Mouse (Mus musculus) CH12.LX (cell line): ENCODE measurements at regions not wholly inside any gene's neighbourhood (a gene's known extent, or its start where the extent isn't known, plus 50 kb on each side); places are given as distances from the start of the nearest gene placed in this dataset.

Experiments
- DNase-seq: peaks from one replicate; pipeline ENCODE4 v3.0.0-alpha.2; 2013; ENCODE audit errors: extremely low read depth
- H3K27ac ChIP-seq: 2 replicates; pipeline ENCODE4 v1.5.1; 2012; ENCODE audit warnings: low read depth, mild to moderate bottlenecking, control low read depth, moderate library complexity; ENCODE audit not compliant: insufficient read depth
- H3K27me3 ChIP-seq: replicated peaks from 2 replicates; pipeline ENCODE3; 2012; ENCODE audit warnings: inconsistent platforms
- H3K36me3 ChIP-seq, 2 experiments: replicated peaks in 1 of 2; 2 replicates each; pipeline versions ENCODE3 to v1.6.1; 2012; ENCODE audit warnings: inconsistent platforms in 1 of 2, low read length in 1 of 2, mild to moderate bottlenecking in 1 of 2, mixed read lengths in 1 of 2, moderate library complexity in 1 of 2; ENCODE audit not compliant: control insufficient read depth in 1 of 2, insufficient read depth in 1 of 2
- H3K4me1 ChIP-seq, 2 experiments: 2 replicates each; pipeline ENCODE4 v1.6.1; 2012; ENCODE audit warnings: inconsistent platforms in 1 of 2, moderate library complexity in 1 of 2; ENCODE audit not compliant: insufficient read depth in 2 of 2, control insufficient read depth in 1 of 2
- H3K4me2 ChIP-seq: 2 replicates; pipeline ENCODE4 v1.6.1; 2012; ENCODE audit warnings: low read depth, mild to moderate bottlenecking, control low read depth; ENCODE audit not compliant: poor library complexity, insufficient read depth, severe bottlenecking
- H3K4me3 ChIP-seq, 3 experiments: fragments of 150-350 bp in 1 of 3; sonication (generic) in 1 of 3; replicated peaks in 1 of 3; 2 replicates each; pipeline versions ENCODE3 to v1.5.1; 2011 to 2012; ENCODE audit warnings: low read depth in 2 of 3, low read length in 2 of 3, mild to moderate bottlenecking in 2 of 3, moderate library complexity in 2 of 3, control low read depth in 1 of 3, improper control_type of control experiment in 1 of 3, inconsistent platforms in 1 of 3, mixed read lengths in 1 of 3; ENCODE audit not compliant: poor library complexity in 1 of 3
- H3K79me2 ChIP-seq: replicated peaks from 2 replicates; pipeline ENCODE4 v1.6.1; 2012; ENCODE audit warnings: mild to moderate bottlenecking, moderate library complexity; ENCODE audit not compliant: control insufficient read depth, poor library complexity, insufficient read depth, severe bottlenecking; ENCODE audit errors: extremely low read depth
- H3K9ac ChIP-seq: 2 replicates; pipeline ENCODE4 v1.6.1; 2012; ENCODE audit warnings: low read depth, mild to moderate bottlenecking, control low read depth, moderate library complexity; ENCODE audit not compliant: insufficient read depth
- H3K9me3 ChIP-seq: replicated peaks from 2 replicates; pipeline ENCODE3; 2012; ENCODE audit warnings: low read length, inconsistent platforms, mixed read lengths
- CHD1 ChIP-seq: IDR thresholded peaks from 2 replicates; pipeline ENCODE4 v1.6.1; 2012; ENCODE audit warnings: low read depth, low read length, improper control_type of control experiment, inconsistent platforms
- ELF1 ChIP-seq: IDR thresholded peaks from 2 replicates; pipeline ENCODE4 v1.6.1; 2014; ENCODE audit warnings: low read depth, mild to moderate bottlenecking, inconsistent platforms, low read length, improper control_type of control experiment
- ETS1 ChIP-seq: conservative IDR thresholded peaks from 2 replicates; pipeline ENCODE4 v1.6.1; 2012; ENCODE audit warnings: low read depth, mild to moderate bottlenecking, inconsistent platforms, low read length, improper control_type of control experiment, moderate library complexity
- IRF4 ChIP-seq: IDR thresholded peaks from 2 replicates; pipeline ENCODE4 v1.6.1; 2014; ENCODE audit warnings: low read depth, mild to moderate bottlenecking, inconsistent platforms, low read length, improper control_type of control experiment
- JUND ChIP-seq: conservative IDR thresholded peaks from 2 replicates; pipeline ENCODE4 v1.6.1; 2011; ENCODE audit warnings: low read depth, low read length, improper control_type of control experiment
- MEF2A ChIP-seq: IDR thresholded peaks from 2 replicates; pipeline ENCODE4 v1.6.1; 2014; ENCODE audit warnings: low read depth, mild to moderate bottlenecking, inconsistent platforms, low read length, improper control_type of control experiment, borderline replicate concordance
- MXI1 ChIP-seq: IDR thresholded peaks from 2 replicates; pipeline ENCODE4 v1.6.1; 2011; ENCODE audit warnings: mild to moderate bottlenecking, low read depth, low read length, improper control_type of control experiment
- MYC ChIP-seq: IDR thresholded peaks from 2 replicates; pipeline ENCODE4 v1.6.1; 2011; ENCODE audit warnings: low read depth, mild to moderate bottlenecking, improper control_type of control experiment, low read length
- PAX5 ChIP-seq: IDR thresholded peaks from 2 replicates; pipeline ENCODE4 v1.6.1; 2012; ENCODE audit warnings: low read length, inconsistent platforms, mixed read lengths
- POLR2AphosphoS2 ChIP-seq: IDR thresholded peaks from 2 replicates; pipeline ENCODE4 v1.6.1; 2011; ENCODE audit warnings: low read depth, low read length, improper control_type of control experiment
- RCOR1 ChIP-seq: conservative IDR thresholded peaks from 2 replicates; pipeline ENCODE4 v1.6.1; 2012; ENCODE audit warnings: low read depth, mild to moderate bottlenecking, inconsistent platforms, low read length, improper control_type of control experiment
- SIN3A ChIP-seq: IDR thresholded peaks from 2 replicates; pipeline ENCODE4 v1.6.1; 2012; ENCODE audit warnings: low read length, improper control_type of control experiment, inconsistent platforms
- TBP ChIP-seq: conservative IDR thresholded peaks from 2 replicates; pipeline ENCODE4 v1.6.1; 2011; ENCODE audit warnings: low read depth, low read length, improper control_type of control experiment
- UBTF ChIP-seq: IDR thresholded peaks from 2 replicates; pipeline ENCODE4 v1.6.1; 2012; ENCODE audit warnings: low read depth, mild to moderate bottlenecking, inconsistent platforms, low read length, improper control_type of control experiment, moderate library complexity
- USF1 ChIP-seq: IDR thresholded peaks from 2 replicates; pipeline ENCODE4 v1.6.1; 2014; ENCODE audit warnings: low read depth, mild to moderate bottlenecking, inconsistent platforms, low read length, improper control_type of control experiment
- ZNF384 ChIP-seq: IDR thresholded peaks from 2 replicates; pipeline ENCODE4 v1.6.1; 2012; ENCODE audit warnings: low read depth, low read length, improper control_type of control experiment, inconsistent platforms
- dilution Hi-C: fragments of 300-500 bp; cut with MboI; formaldehyde crosslinking; loops from 2 replicates; pipeline ENCODE4 v1.14.3; 2020; ENCODE audit warnings: low sequenced_read_pairs; ENCODE audit not compliant: extremely low pct_unique_long_range_greater_than_20kb, extremely low pct_ligation_motif_present
- in situ Hi-C: fragments of 300-500 bp; cut with MboI; formaldehyde crosslinking; loops from 3 replicates; pipeline ENCODE4 v1.14.3; 2019; ENCODE audit warnings: low sequenced_read_pairs, low pct_ligation_motif_present, low pct_unique_long_range_greater_than_20kb, mixed read lengths

GRCm38 (mm10) chr13:50966826-50967225 lies 133.9 kb upstream of the Spin1 start:
- Histone ChIP-seq H3K9me3 (peaks cover 5% of the 10 kb centered on the region), H3K27ac (no peak overlapping the region), H3K4me1 (peaks cover 6 to 18% of the 10 kb centered on the region in 2 experiments; a peak in 3 of 4 replicates), H3K36me3 (no peaks in the 10 kb centered on the region), H3K9ac (no peak overlapping the region), H3K27me3 (no peaks in the 10 kb centered on the region), H3K79me2 (no peaks in the 10 kb centered on the region), H3K4me2 (no peak overlapping the region), H3K4me3 (no peak overlapping the region)
- TF ChIP-seq UBTF (no peak), JUND (no peak), POLR2AphosphoS2 (no peak)
- DNase-seq: no peak
- in situ Hi-C loops (loop anchor here (5.0 kb wide), 1 partner anchor 215 kb away; no protein-coding TSS in a partner anchor), dilution Hi-C loops (no loop called here)

DNA sequence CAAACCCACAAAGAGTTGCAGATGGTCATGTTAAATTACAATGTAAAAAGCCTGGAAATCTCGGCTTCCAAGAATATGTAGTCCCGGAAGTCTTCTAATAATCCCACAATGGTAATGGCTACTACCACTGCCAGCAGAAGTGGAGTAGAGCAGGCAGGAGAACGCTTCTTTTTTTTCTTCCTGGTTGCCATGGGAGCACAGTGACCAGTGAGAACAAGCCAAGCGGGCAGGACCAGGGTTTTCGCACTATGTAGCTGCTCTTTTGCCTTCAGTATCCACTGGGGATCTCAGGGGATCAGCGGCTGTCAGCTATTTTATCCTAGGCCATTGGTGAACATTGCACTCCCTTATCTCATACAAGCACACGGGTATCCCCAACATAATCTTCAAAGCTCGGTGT lies 127.3 kb upstream of the Spin1 start:
- Histone ChIP-seq H3K4me2 (no peak overlapping the region), H3K4me3 (no peak overlapping the region), H3K9me3 (no peaks in the 10 kb centered on the region), H3K27ac (no peak overlapping the region), H3K36me3 (no peaks in the 10 kb centered on the region), H3K4me1 (peaks cover 0 to 15% of the 10 kb centered on the region in 2 experiments; a peak in 3 of 4 replicates), H3K79me2 (no peaks in the 10 kb centered on the region), H3K27me3 (no peaks in the 10 kb centered on the region), H3K9ac (no peak overlapping the region)
- no peak for DNase-seq
- no peak for TF ChIP-seq ETS1
- in situ Hi-C loops: no loop called here
- dilution Hi-C loops: no loop called here

- in situ Hi-C loops: no loop called here
- peaks cover 0 to 10% of the 10 kb centered on the region in 2 experiments; a peak in 3 of 4 replicates for H3K4me1 ChIP-seq
- H3K36me3 ChIP-seq: no peaks in the 10 kb centered on the region
- H3K27me3 ChIP-seq: no peaks in the 10 kb centered on the region
- no peak overlapping the region for H3K9ac ChIP-seq
- no peak overlapping the region for H3K4me3 ChIP-seq
- no peaks in the 10 kb centered on the region for H3K9me3 ChIP-seq
- TF ChIP-seq MXI1 (no peak), RCOR1 (no peak), ZNF384 (no peak), MYC (no peak), IRF4 (no peak), SIN3A (no peak), MEF2A (no peak), ELF1 (no peak), CHD1 (no peak), TBP (no peak), USF1 (no peak), PAX5 (no peak)
- H3K27ac ChIP-seq: no peak overlapping the region
- no peaks in the 10 kb centered on the region for H3K79me2 ChIP-seq
- H3K4me2 ChIP-seq: no peak overlapping the region
- no peak for DNase-seq
- dilution Hi-C loops: no loop called here
Measured at GRCm38 (mm10) chr13:50975306-50975920, 125.3 kb upstream of the Spin1 start.
